8 mouse cellular contexts compared by ENCODE assay signal in genomic region chr5:120611416-120611815, GRCm38 (mm10). TPM values are rescaled to one million over a fixed set of nuclear protein-coding genes. Genes with fewer than 3 reads are reported as not detected.
DNase-seq lines count a peak whose midpoint lies in the region; ATAC-seq and TF ChIP-seq lines count a peak whose summit lies in the region.

No protein-coding gene starts in this region.

- peak overlapping the region; percentile 64 for H3K9ac ChIP-seq in heart, embryonic 15.5 days
- peak overlapping the region; percentile 41 for H3K9ac ChIP-seq in midbrain, embryonic 12.5 days (replicated peaks)

- H3K4me1 ChIP-seq in heart, embryonic 15.5 days (replicated peaks), result peaks cover 16% of the 10 kb centered on the region
- peaks cover 12% of the 10 kb centered on the region for H3K4me1 ChIP-seq in bone marrow macrophage, adult 2 months (ENCODE audit: control insufficient read depth, insufficient read depth, low read length)
- H3K4me1 ChIP-seq in hindbrain, embryonic 10.5 days (replicated peaks), result peaks cover 27% of the 10 kb centered on the region
- peaks cover 17% of the 10 kb centered on the region for H3K4me1 ChIP-seq in midbrain, embryonic 12.5 days

- H3K27me3 ChIP-seq in heart, embryonic 15.5 days, result no peaks in the 10 kb centered on the region
- H3K27me3 ChIP-seq in hindbrain, embryonic 10.5 days (ENCODE audit: insufficient read depth, poor library complexity, severe bottlenecking), result no peaks in the 10 kb centered on the region
- H3K27me3 ChIP-seq in midbrain, embryonic 12.5 days, result no peaks in the 10 kb centered on the region

- H3K4me3 ChIP-seq in heart, embryonic 15.5 days, result peak overlapping the region; percentile 67
- peak overlapping the region; percentile 75 for H3K4me3 ChIP-seq in bone marrow macrophage, adult 2 months (ENCODE audit: insufficient read depth, low read length)
- H3K4me3 ChIP-seq in hindbrain, embryonic 10.5 days, result peak overlapping the region; percentile 76
- H3K4me3 ChIP-seq in midbrain, embryonic 12.5 days, result peak overlapping the region; percentile 70

- H3K9me3 ChIP-seq in heart, embryonic 15.5 days (replicated peaks), result no peaks in the 10 kb centered on the region
- H3K9me3 ChIP-seq in hindbrain, embryonic 10.5 days, result peaks cover 6% of the 10 kb centered on the region; the same call in 1 of the 2 replicates
- H3K9me3 ChIP-seq in midbrain, embryonic 12.5 days, result no peaks in the 10 kb centered on the region

- WGBS in heart, embryonic 15.5 days, result 48% methylated on average over 8 of the region's 8 CpGs
- 60% methylated on average over 8 of the region's 8 CpGs for WGBS in hindbrain, embryonic 10.5 days
- 67% methylated on average over 8 of the region's 8 CpGs for WGBS in midbrain, embryonic 12.5 days

- TF ChIP-seq CTCF in bone marrow macrophage, adult 2 months (IDR thresholded peaks at IDR 0.05; ENCODE audit: low read depth, low read length), result no peak

- no peak for DNase-seq in heart, adult 9 months (ENCODE audit: low spot score in 2 of 2)
- DNase-seq in hindbrain, embryonic 10.5 days (ENCODE audit: low spot score), result no peak
- no peak for DNase-seq in c-Kit-positive CD71-positive TER-119-positive erythroid progenitor cells, embryonic 14.5 days (ENCODE audit: low spot score)
- no peak for DNase-seq in right cerebral cortex, postnatal 25 days
- no peak for DNase-seq in urinary bladder, adult 18-20 months (ENCODE audit: low spot score in 2 of 2)

- TF ChIP-seq POLR2A in bone marrow macrophage, adult 2 months (IDR thresholded peaks at IDR 0.05; ENCODE audit: borderline replicate concordance, low read depth, low read length), result no peak

- H3K27ac ChIP-seq in heart, embryonic 15.5 days, result peak overlapping the region; percentile 81; the same call in 1 of the 2 replicates
- no peak overlapping the region for H3K27ac ChIP-seq in bone marrow macrophage, adult 2 months (ENCODE audit: insufficient read depth, low read depth, low read length)
- no peak overlapping the region; the same call in 1 of the 2 replicates for H3K27ac ChIP-seq in hindbrain, embryonic 10.5 days
- H3K27ac ChIP-seq in midbrain, embryonic 12.5 days (replicated peaks), result no peak overlapping the region

- H3K36me3 ChIP-seq in heart, embryonic 15.5 days, result peaks cover 6% of the 10 kb centered on the region; the same call in 1 of the 2 replicates
- peaks cover 45% of the 10 kb centered on the region for H3K36me3 ChIP-seq in hindbrain, embryonic 10.5 days
- peaks cover 30% of the 10 kb centered on the region for H3K36me3 ChIP-seq in midbrain, embryonic 12.5 days

- H3K4me2 ChIP-seq in heart, embryonic 15.5 days, result peak overlapping the region; percentile 85
- peak overlapping the region; percentile 89 for H3K4me2 ChIP-seq in midbrain, embryonic 12.5 days (replicated peaks)

- ATAC-seq in heart, embryonic 15.5 days (replicated peaks; ENCODE audit: insufficient number of reproducible peaks, insufficient read depth, low FRiP score, low read depth), result no peak
- ATAC-seq in midbrain, embryonic 12.5 days (ENCODE audit: low FRiP score, low read depth), result no peak

RNA-seq across cellular contexts. Expression of gene Rita1, which starts 1.0 kb away (rescaled TPM):
- polyA plus RNA-seq in heart, embryonic 15.5 days (2015; fragmentation: Nextera tagmentation; extraction: Ambion mirVana), result 11.0 and 12.7 TPM in 2 replicates
- polyA plus RNA-seq in bone marrow macrophage, adult 2 months (2012; ENCODE audit: insufficient read depth, insufficient read length, missing spikeins), result 3.8 and 4.0 TPM in 2 replicates
- polyA plus RNA-seq in hindbrain, embryonic 10.5 days (2016; fragmentation: Nextera tagmentation; extraction: Ambion mirVana), result 19.0 and 19.6 TPM in 2 replicates
- 15.5 and 16.0 TPM in 2 replicates for polyA plus RNA-seq in midbrain, embryonic 12.5 days (2016; fragmentation: Nextera tagmentation; extraction: Ambion mirVana)

RNA-seq across cellular contexts. Expression of gene Ddx54, which starts 1.1 kb away (rescaled TPM):
- 23.4 and 32.9 TPM in 2 replicates for polyA plus RNA-seq in heart, embryonic 15.5 days (2015; fragmentation: Nextera tagmentation; extraction: Ambion mirVana)
- 20.3 and 20.4 TPM in 2 replicates for polyA plus RNA-seq in bone marrow macrophage, adult 2 months (2012; ENCODE audit: insufficient read depth, insufficient read length, missing spikeins)
- polyA plus RNA-seq in hindbrain, embryonic 10.5 days (2016; fragmentation: Nextera tagmentation; extraction: Ambion mirVana), result 62.2 and 64.7 TPM in 2 replicates
- 51.8 and 53.0 TPM in 2 replicates for polyA plus RNA-seq in midbrain, embryonic 12.5 days (2016; fragmentation: Nextera tagmentation; extraction: Ambion mirVana)

RNA-seq across cellular contexts. Expression of gene Iqcd, which starts 22.6 kb away (rescaled TPM):
- polyA plus RNA-seq in heart, embryonic 15.5 days (2015; fragmentation: Nextera tagmentation; extraction: Ambion mirVana), result 0.19 and 0.46 TPM in 2 replicates
- polyA plus RNA-seq in bone marrow macrophage, adult 2 months (2012; ENCODE audit: insufficient read depth, insufficient read length, missing spikeins), result 1.2 TPM in 1 of 2 replicates, not detected in the other
- polyA plus RNA-seq in hindbrain, embryonic 10.5 days (2016; fragmentation: Nextera tagmentation; extraction: Ambion mirVana), result 1.3 and 2.8 TPM in 2 replicates
- 0.60 and 1.7 TPM in 2 replicates for polyA plus RNA-seq in midbrain, embryonic 12.5 days (2016; fragmentation: Nextera tagmentation; extraction: Ambion mirVana)

RNA-seq across cellular contexts. Expression of gene Cfap73, which starts 22.6 kb away (rescaled TPM):
- polyA plus RNA-seq in heart, embryonic 15.5 days (2015; fragmentation: Nextera tagmentation; extraction: Ambion mirVana), result 0.15 TPM in 1 of 2 replicates, not detected in the other
- polyA plus RNA-seq in bone marrow macrophage, adult 2 months (2012; ENCODE audit: insufficient read depth, insufficient read length, missing spikeins), result not detected in 2 replicates
- 0.85 TPM in 1 of 2 replicates, not detected in the other for polyA plus RNA-seq in hindbrain, embryonic 10.5 days (2016; fragmentation: Nextera tagmentation; extraction: Ambion mirVana)
- polyA plus RNA-seq in midbrain, embryonic 12.5 days (2016; fragmentation: Nextera tagmentation; extraction: Ambion mirVana), result not detected in 2 replicates

RNA-seq across cellular contexts. Expression of gene Tpcn1, which starts 22.9 kb away (rescaled TPM):
- 12.4 and 16.8 TPM in 2 replicates for polyA plus RNA-seq in heart, embryonic 15.5 days (2015; fragmentation: Nextera tagmentation; extraction: Ambion mirVana)
- 104 and 121 TPM in 2 replicates for polyA plus RNA-seq in bone marrow macrophage, adult 2 months (2012; ENCODE audit: insufficient read depth, insufficient read length, missing spikeins)
- 12.5 and 12.9 TPM in 2 replicates for polyA plus RNA-seq in hindbrain, embryonic 10.5 days (2016; fragmentation: Nextera tagmentation; extraction: Ambion mirVana)
- polyA plus RNA-seq in midbrain, embryonic 12.5 days (2016; fragmentation: Nextera tagmentation; extraction: Ambion mirVana), result 12.9 and 14.2 TPM in 2 replicates
